1 mouse cellular context compared by ENCODE assay signal in genomic region chr8:104644187-104644586, GRCm38 (mm10).
A peak's percentile ranks its signal among the peaks of the same experiment; 100 is the strongest.
TF ChIP-seq lines count a peak whose summit lies in the region.

No protein-coding gene starts in this region.

TF ChIP-seq in MEL, 35 proteins besides CTCF, POLR2A, EP300 and RAD21:
- peak; percentile 46 for TF ChIP-seq SMC3 (IDR thresholded peaks at IDR 0.05; ENCODE audit: low read depth, low read length)
